Mouse (Mus musculus) midbrain, embryonic 13.5 days (tissue): ENCODE measurements around the gene Slamf6. TPM values are rescaled to one million over a fixed set of nuclear protein-coding genes. Genes with fewer than 3 reads are reported as not detected.
"Not testable (repeated sequence)": the region's sequence is repeated elsewhere in the genome, so short reads cannot be mapped to it uniquely, and the experiment has no call there.

ENCODE experiments used
- ATAC-seq: fragments of 200-750 bp; cut with Nextera tagmentation; 2 replicates; pipeline ENCODE4 v1.8.0; 2017; ENCODE audit warnings: mild to moderate bottlenecking, moderate TSS enrichment, moderate library complexity
- H3K27ac ChIP-seq: fragments of 300-500 bp; sonication (generic); 2 replicates; pipeline ENCODE4 v1.5.1; 2015; ENCODE audit warnings: inconsistent platforms, mild to moderate bottlenecking, moderate library complexity
- H3K27me3 ChIP-seq: fragments of 300-500 bp; sonication (generic); 2 replicates; pipeline ENCODE4 v1.6.1; 2015; ENCODE audit warnings: mild to moderate bottlenecking, inconsistent platforms
- H3K36me3 ChIP-seq: fragments of 300-500 bp; sonication (generic); 2 replicates; pipeline ENCODE4 v1.6.1; 2015; ENCODE audit warnings: mild to moderate bottlenecking, inconsistent platforms
- H3K4me1 ChIP-seq: fragments of 300-500 bp; sonication (generic); replicated peaks from 2 replicates; pipeline ENCODE4 v1.6.1; 2015; ENCODE audit warnings: inconsistent platforms
- H3K4me2 ChIP-seq: fragments of 300-500 bp; sonication (generic); replicated peaks from 2 replicates; pipeline ENCODE4 v1.6.1; 2015; ENCODE audit warnings: moderate library complexity, mild to moderate bottlenecking, inconsistent platforms
- H3K4me3 ChIP-seq: fragments of 300-500 bp; sonication (generic); replicated peaks from 2 replicates; pipeline ENCODE4 v1.5.1; 2015; ENCODE audit warnings: mild to moderate bottlenecking, inconsistent platforms
- H3K9ac ChIP-seq: fragments of 300-500 bp; sonication (generic); replicated peaks from 2 replicates; pipeline ENCODE4 v1.6.1; 2015; ENCODE audit warnings: mild to moderate bottlenecking, inconsistent platforms
- H3K9me3 ChIP-seq: fragments of 300-500 bp; sonication (generic); 2 replicates; pipeline ENCODE4 v1.6.1; 2016; ENCODE audit warnings: mild to moderate bottlenecking, inconsistent platforms
- WGBS: fragments of 180-500 bp; shearing (Covaris S2); methylation state at CpG from one replicate; pipeline ENCODE4 v1.1.7; 2015; 5-methylcytosine and 5-hydroxymethylcytosine counted together
- polyA plus RNA-seq: library from polyadenylated mRNA; unstranded; fragments of >200 nt; fragmentation: Nextera tagmentation; extraction: Ambion mirVana; gene quantifications from 2 replicates; pipeline ENCODE4 v1.2.1, GENCODE M21; 2015

The Slamf6 gene
- not detected in 2 replicates for polyA plus RNA-seq

DNA sequence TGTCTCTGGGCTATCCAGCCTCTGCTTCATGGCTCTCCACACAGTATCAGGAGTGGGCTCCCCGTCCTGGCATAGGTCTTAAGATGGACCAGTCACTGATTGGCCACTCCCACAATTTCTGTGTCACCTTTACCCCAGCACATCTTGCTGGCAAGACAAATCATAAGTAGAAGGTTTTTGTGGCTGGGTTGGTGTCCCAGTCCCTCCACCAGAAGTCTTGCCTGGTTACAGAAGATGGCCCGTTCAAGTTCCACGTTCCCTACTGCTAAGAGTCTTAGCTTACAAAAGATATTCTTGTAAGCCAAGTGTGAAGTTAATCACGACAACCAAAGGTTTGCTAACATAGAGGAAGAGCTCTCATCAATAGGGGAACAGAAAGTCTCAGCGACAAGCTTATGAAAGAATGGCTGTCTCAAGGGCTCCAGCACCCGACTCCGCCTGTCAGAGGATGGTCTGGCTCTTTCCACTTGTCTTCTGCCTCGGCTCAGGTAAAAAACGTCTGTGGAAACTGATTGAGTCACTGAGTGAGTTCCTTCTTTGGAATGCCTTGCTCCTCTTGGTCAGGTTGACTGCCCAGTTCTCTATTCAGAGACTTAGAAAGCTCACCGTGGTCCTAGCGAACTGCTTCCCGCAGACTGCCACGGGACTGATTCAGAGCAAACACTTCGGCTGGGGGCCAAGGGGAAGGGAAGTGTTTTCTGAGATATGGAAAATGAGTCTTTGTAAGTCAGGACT lies at the start of gene Slamf6:
TSS of gene Slamf6 (plus strand) at position 211 of the 735 bp plus-strand sequence.
- H3K36me3 ChIP-seq, result no peaks in the 10 kb centered on the region
- H3K4me3 ChIP-seq, result no peak within 1 kb of the TSS
- H3K4me1 ChIP-seq, result no peaks in the 10 kb centered on the region
- ATAC-seq, result no peak
- H3K4me2 ChIP-seq, result no peak within 1 kb of the TSS
- H3K9me3 ChIP-seq, result 0 out of 2 replicates have a peak, but pooled peaks cover 3% of the 10 kb centered on the region
- no peak within 1 kb of the TSS for H3K27ac ChIP-seq
- no peaks in the 10 kb centered on the region for H3K27me3 ChIP-seq
- H3K9ac ChIP-seq, result no peak within 1 kb of the TSS
- 84% methylated on average over 14 of the region's 14 CpGs for WGBS

DNA sequence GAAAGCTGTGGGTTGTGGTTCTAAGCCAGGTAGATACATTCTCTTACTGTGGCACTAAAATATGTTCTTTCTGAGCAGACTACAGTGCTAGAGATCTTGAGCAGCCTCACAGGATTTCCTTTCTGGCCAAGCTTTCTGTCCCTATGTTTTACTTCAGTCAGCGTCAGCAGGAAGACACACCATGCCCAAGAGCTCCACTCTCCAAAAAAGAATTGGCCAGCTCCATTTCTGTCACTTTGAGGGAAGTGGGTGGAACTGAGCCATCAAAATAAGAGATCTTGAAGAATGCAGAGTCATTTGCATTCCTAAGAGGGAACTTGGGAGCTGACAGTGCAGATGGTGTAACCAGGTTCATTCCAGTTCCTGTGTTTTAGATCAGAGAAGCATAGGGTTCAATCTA lies 30.3 kb upstream of the Slamf6 start:
- ATAC-seq, result no peak
- no peaks in the 10 kb centered on the region for H3K27me3 ChIP-seq
- no peak overlapping the region for H3K9ac ChIP-seq
- H3K4me1 ChIP-seq, result no peaks in the 10 kb centered on the region
- H3K27ac ChIP-seq, result no peak overlapping the region
- no peak overlapping the region for H3K4me3 ChIP-seq
- no peaks in the 10 kb centered on the region for H3K36me3 ChIP-seq
- H3K4me2 ChIP-seq, result no peak overlapping the region
- H3K9me3 ChIP-seq, result no peaks in the 10 kb centered on the region
- 90% methylated on average over 1 of the region's 1 CpGs for WGBS

DNA sequence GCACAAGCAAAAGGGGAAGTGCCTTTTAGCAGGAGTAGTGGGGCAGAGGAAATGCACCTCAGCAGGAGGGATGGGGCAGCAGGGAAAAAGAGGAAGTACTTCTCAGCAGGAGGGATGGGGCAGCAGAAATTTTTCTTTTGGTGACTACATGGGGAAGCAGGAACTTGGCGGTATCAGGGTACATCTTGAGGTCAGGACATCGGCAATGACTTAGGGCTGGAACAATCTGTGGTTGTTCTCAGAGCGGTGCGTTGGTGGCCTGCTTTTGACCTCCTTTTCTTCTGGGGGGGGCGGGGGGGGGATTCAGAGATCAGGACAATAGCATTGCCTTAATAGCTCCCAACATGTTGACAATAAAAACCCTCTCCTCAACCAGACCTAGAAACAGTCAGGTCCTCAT lies 22.0 kb upstream of the Slamf6 start, which contains the start of gene Gm10521:
TSS of gene Gm10521 (plus strand) at position 301 of the 400 bp plus-strand sequence.
- not testable (repeated sequence) for H3K4me2 ChIP-seq, H3K27me3 ChIP-seq, ATAC-seq, H3K9ac ChIP-seq, H3K4me1 ChIP-seq, H3K27ac ChIP-seq, H3K4me3 ChIP-seq, H3K36me3 ChIP-seq, H3K9me3 ChIP-seq
- 90% methylated on average over 5 of the region's 5 CpGs for WGBS

DNA sequence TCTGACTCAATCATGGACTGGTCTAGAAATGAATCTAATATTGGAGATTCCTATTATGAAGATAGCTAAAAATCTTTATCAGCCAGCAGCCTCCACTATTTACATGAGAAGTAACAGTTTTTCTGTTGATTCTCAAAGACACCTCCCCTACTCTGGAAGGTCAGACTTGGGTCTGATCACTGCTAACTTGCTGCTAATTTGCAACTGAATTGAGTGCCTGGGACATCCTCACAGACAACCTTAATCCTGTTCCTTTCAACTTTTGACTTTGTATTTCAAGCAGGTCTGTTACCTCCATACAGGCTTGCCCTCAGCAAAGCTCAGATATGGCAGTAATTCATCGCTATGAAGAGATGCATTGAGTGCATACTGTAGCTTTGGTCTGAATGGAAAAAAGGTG lies 13.3 kb upstream of the Slamf6 start:
- WGBS, result 59% methylated on average over 1 of the region's 1 CpGs
- Histone ChIP-seq H3K4me2 (no peak overlapping the region), H3K4me3 (no peak overlapping the region), H3K9ac (no peak overlapping the region), H3K36me3 (no peaks in the 10 kb centered on the region), H3K9me3 (no peaks in the 10 kb centered on the region), H3K27me3 (no peaks in the 10 kb centered on the region), H3K27ac (no peak overlapping the region), H3K4me1 (no peaks in the 10 kb centered on the region)
- no peak for ATAC-seq

DNA sequence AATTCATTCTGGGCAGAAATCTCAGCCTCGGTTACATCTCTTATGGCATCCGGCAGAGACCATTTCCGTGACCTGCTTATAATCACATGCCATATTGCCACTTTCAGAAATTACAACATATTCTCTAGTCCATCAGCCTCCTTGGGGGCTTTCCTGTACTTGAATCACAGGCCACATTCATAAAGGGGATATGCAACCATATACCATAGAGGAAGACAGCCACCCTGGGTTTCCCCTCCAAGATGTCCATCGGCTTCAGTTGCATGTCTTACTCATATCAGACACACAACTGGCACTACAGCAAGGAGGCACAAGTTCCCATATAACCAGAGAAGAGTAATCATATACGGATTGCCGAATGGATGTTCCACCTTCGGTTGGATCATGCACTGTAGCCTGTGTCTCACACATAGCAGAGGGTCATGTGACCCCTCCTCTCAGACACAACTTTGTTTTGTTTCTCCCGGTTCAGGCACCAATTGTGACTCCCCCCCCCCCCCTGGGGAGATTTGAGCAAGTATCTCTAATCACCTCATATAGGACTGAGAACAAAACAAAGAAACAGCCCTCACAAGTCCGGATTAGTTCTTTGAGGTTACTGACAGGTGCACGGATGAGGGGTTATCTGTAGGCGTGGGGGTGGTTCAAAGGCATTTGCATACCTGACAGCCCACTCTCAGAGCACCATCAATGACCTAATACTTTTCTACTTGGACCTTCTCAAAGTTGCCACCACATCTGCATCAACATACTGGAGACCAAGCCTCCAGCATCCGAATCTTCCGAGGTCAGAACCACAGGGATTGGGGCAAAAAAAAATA lies 1.5 kb upstream of the Slamf6 start:
- no peaks in the 10 kb centered on the region for H3K27me3 ChIP-seq
- H3K36me3 ChIP-seq, result no peaks in the 10 kb centered on the region
- WGBS, result 77% methylated on average over 13 of the region's 13 CpGs
- H3K4me1 ChIP-seq, result no peaks in the 10 kb centered on the region
- no peak for ATAC-seq
- no peak overlapping the region for H3K4me3 ChIP-seq
- H3K9me3 ChIP-seq, result 0 out of 2 replicates have a peak, but pooled peaks cover 3% of the 10 kb centered on the region
- no peak overlapping the region for H3K27ac ChIP-seq
- no peak overlapping the region for H3K9ac ChIP-seq
- H3K4me2 ChIP-seq, result no peak overlapping the region

DNA sequence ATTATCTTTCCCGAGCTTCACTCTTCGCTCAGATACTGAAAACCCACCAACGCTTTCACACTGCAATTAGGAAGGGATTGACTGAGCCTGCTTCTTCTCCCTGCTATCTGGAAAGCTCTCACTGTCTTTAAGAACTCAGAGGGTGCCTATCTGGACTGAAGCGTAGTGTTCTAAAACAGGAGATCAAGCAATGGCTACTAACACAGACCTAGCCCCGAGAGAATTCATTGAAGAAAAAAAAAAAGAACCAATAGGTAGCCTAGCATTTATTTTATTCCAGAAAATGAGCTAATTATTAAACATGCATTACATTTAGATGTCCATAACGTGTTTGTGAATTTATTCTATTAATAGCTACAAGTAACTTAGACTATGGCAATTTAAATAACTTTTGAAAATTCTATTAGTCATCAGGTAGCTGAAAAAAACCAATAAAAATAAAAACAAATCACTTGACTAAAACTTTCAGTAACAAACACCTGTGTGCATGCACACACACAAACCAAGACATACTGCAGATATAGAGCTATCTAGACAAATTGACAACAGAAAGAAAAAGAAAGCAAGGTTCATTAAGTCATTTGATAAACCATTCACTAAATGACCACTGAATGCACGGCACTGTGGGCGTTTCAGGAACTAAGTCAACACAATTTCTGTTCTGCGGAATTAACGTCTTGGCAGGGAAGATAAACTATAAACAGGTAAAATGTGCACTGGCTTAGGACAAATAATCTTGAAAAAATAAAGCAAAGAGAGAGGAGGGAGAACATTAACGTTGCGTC lies 1.0 kb downstream of the Slamf6 start:
- no peaks in the 10 kb centered on the region for H3K36me3 ChIP-seq
- no peak overlapping the region for H3K4me3 ChIP-seq
- ATAC-seq, result no peak
- H3K27me3 ChIP-seq, result no peaks in the 10 kb centered on the region
- H3K4me2 ChIP-seq, result no peak overlapping the region
- no peaks in the 10 kb centered on the region for H3K9me3 ChIP-seq
- 89% methylated on average over 12 of the region's 12 CpGs for WGBS
- no peak overlapping the region for H3K9ac ChIP-seq
- no peaks in the 10 kb centered on the region for H3K4me1 ChIP-seq
- no peak overlapping the region for H3K27ac ChIP-seq

DNA sequence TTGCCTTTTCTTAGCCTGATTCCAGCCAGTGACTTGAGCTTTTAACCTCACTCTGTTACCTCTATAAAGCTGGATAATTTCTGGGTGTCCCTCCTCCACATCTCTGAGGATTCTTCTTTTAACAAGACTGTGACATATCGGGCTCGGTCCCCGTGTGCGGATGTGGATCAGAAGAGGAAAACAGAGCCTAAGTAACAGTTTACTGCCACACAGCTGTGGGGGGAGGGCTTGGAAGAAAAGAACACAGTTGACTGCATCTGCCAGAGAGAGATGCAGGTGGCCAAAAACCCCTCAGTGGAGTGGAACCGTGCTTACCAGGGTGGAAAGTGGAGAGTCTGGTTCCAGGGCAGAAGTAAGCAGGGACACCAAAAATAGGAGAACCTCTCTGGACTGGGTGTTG lies 1.9 kb downstream of the Slamf6 start:
- no peak overlapping the region for H3K9ac ChIP-seq
- no peaks in the 10 kb centered on the region for H3K9me3 ChIP-seq
- no peak overlapping the region for H3K4me3 ChIP-seq
- ATAC-seq, result no peak
- H3K36me3 ChIP-seq, result no peaks in the 10 kb centered on the region
- no peaks in the 10 kb centered on the region for H3K4me1 ChIP-seq
- 81% methylated on average over 5 of the region's 5 CpGs for WGBS
- no peak overlapping the region for H3K27ac ChIP-seq
- H3K4me2 ChIP-seq, result no peak overlapping the region
- H3K27me3 ChIP-seq, result no peaks in the 10 kb centered on the region

DNA sequence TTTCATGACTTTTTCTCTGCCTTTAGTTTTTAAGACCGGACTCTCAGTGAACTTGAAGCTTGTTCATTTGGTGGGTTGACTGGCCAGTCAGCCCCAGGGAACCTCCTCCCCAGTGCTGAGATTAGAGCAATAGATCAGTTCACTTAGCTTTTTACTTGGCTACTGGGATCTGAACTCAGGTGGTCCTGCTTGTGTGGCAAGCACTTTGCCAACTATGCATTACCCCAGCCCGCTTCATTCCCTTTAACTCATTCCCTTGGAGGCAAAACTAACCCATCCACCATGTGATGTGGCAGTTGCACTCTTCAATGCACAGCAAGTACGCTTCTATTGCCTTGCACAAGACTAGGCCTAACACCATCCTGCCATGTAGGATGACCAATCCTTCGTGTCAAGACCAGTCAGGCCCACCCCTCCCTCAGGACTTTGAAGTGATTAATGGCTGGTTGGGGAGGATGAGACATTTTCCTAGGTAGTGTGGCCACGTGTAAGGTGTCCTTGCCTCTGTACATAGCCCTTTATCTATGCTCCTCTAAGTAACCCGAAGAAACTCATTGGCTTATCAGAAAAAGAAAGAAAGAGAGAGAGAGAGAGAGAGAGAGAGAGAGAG lies 2.7 kb downstream of the Slamf6 start:
- no peak overlapping the region for H3K9ac ChIP-seq
- H3K27me3 ChIP-seq, result no peaks in the 10 kb centered on the region
- H3K9me3 ChIP-seq, result no peaks in the 10 kb centered on the region
- no peaks in the 10 kb centered on the region for H3K36me3 ChIP-seq
- no peak for ATAC-seq
- no peak overlapping the region for H3K4me2 ChIP-seq
- H3K4me3 ChIP-seq, result no peak overlapping the region
- H3K27ac ChIP-seq, result no peak overlapping the region
- WGBS, result 82% methylated on average over 6 of the region's 6 CpGs
- no peaks in the 10 kb centered on the region for H3K4me1 ChIP-seq

DNA sequence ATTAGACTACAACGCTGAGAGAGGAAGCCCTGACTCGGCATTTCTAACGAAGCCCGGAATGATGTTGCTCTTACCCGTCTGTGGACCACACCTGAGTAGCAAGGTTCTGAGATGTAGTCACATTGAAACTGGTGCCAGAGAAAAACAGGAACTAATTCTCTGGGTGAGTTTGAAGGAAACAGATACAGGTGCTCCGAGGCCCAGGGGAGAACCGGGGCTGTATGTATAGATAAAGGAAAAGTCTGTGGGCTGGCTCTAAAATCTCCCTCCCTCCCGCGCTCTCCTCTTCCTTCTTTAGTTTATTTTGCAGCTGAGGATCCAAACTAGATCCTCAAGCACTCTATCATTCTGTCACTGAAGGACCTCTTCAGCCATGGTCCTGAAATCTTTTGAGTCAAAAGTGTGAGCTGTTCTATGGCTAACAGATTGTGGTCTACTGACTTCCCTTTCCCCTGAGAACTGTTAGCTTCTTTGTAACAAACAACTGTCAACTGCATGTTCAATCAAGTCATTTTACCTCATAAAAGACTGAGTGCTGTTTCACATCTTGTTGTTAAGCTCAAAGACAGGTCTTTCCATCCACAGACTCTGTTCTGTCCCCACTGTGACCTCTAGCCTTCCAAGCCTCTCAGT lies 3.8 kb downstream of the Slamf6 start:
- H3K4me2 ChIP-seq, result no peak overlapping the region
- H3K9me3 ChIP-seq, result no peaks in the 10 kb centered on the region
- no peaks in the 10 kb centered on the region for H3K4me1 ChIP-seq
- no peak overlapping the region for H3K27ac ChIP-seq
- 94% methylated on average over 9 of the region's 9 CpGs for WGBS
- H3K27me3 ChIP-seq, result no peaks in the 10 kb centered on the region
- no peaks in the 10 kb centered on the region for H3K36me3 ChIP-seq
- H3K4me3 ChIP-seq, result no peak overlapping the region
- H3K9ac ChIP-seq, result no peak overlapping the region
- no peak for ATAC-seq

DNA sequence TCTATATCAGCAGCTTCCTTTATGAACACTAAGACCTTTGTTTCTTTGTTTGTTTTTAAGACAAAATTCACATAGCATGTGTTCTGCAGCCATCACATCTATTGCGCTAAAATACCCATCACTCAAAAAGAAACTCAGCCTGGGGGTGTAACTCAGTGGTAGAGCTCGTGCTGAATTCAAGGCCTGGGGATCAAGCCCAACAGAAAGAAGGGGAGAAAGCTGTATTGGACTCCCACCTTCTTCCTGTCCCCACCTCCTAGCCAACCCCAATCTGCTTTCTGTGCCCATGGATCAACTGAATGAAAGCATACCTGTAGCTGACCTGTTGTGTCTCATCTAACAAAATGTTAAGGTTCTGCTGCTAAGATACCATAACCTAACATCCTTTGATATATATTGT lies 4.3 kb downstream of the Slamf6 start:
- no peak for ATAC-seq
- whole genome bisulfite sequencing, result 91% methylated on average over 2 of the region's 2 CpGs
- H3K9me3 ChIP-seq, result no peaks in the 10 kb centered on the region
- H3K36me3 ChIP-seq, result no peaks in the 10 kb centered on the region
- no peaks in the 10 kb centered on the region for H3K4me1 ChIP-seq
- H3K27me3 ChIP-seq, result no peaks in the 10 kb centered on the region
- H3K4me2 ChIP-seq, result no peak overlapping the region
- H3K4me3 ChIP-seq, result no peak overlapping the region
- no peak overlapping the region for H3K9ac ChIP-seq
- H3K27ac ChIP-seq, result no peak overlapping the region

DNA sequence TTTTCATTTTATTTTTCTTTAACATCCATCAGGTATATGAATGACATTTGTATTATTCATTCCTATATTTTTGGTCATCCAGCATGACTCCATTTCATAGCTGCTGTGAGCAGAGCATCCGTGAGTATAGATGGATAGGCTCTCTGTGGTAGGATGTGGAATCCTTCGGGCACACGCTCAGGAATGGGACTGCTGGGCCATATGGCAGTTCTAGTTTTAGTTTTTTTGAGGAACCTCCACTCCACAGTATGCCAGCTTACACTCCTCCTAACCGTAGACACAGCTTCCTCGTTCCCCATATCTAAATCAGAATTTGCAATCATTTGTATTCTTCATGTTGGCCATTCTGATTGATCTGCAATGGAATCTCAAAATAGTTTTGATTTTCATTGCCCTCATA lies 5.5 kb downstream of the Slamf6 start:
- 94% methylated on average over 5 of the region's 5 CpGs for WGBS

More for the DNA sequence above, 5.5 kb downstream of the Slamf6 start:
- no peak for ATAC-seq
- Histone ChIP-seq H3K4me3 (no peak overlapping the region), H3K27me3 (no peaks in the 10 kb centered on the region), H3K4me1 (no peaks in the 10 kb centered on the region), H3K4me2 (no peak overlapping the region), H3K36me3 (no peaks in the 10 kb centered on the region), H3K9me3 (no peaks in the 10 kb centered on the region), H3K27ac (no peak overlapping the region), H3K9ac (no peak overlapping the region)
